Comparison of ENCODE assay signal across 7 mouse cellular contexts in the genomic region with DNA sequence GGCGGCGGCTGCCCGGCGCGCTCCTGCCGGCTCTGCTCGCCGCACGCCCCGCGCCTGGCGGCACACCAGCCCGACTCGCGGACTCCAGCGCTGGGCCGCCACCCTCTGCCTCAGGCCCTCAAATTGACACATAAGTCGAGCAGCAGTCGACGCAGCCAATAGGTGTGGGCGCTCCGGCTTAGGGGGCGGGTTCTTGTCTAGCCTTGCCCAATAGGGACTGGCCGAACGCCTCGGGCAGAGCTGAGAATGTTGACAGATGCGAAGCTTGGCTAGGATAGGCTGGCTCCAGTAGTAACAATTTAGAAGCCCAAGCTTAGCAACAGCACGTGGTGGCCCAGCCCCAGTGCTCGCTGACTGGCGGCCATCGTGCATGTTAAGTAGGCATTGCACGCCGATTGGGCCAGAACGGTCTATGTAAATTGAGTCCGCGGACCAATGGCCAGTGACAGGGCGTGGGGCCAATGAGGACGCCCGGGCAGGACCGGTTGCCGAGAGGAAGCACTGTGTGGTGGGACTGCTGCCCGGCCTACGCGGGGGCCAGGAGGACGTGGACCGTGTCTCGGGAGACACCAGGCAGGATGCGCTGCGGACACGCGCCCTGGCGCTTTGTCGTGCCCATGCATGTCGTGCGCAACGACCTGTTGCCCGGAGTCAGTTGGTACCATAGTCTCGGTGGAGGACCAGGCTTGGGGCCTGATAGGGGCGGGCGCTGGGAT. TPM values are rescaled to one million over a fixed set of nuclear protein-coding genes. Genes with fewer than 3 reads are reported as not detected.
DNase-seq lines count a peak whose midpoint lies in the region; ATAC-seq lines count a peak whose summit lies in the region.

Mxd4 (minus strand) TSS at position 120 of the 716 bp plus-strand sequence.

- peak within 1 kb of the TSS; percentile 91 for H3K4me3 ChIP-seq in embryonic facial prominence, embryonic 11.5 days (ENCODE audit: low read depth, low read length)
- H3K4me3 ChIP-seq in limb, embryonic 10.5 days: peak within 1 kb of the TSS; percentile 90
- peak within 1 kb of the TSS; percentile 94 for H3K4me3 ChIP-seq in midbrain, embryonic 13.5 days (replicated peaks)

- H3K27ac ChIP-seq in embryonic facial prominence, embryonic 11.5 days (replicated peaks; ENCODE audit: low read depth, low read length): peak within 1 kb of the TSS; percentile 81
- peak within 1 kb of the TSS; percentile 88 for H3K27ac ChIP-seq in limb, embryonic 10.5 days
- H3K27ac ChIP-seq in midbrain, embryonic 13.5 days: peak within 1 kb of the TSS; percentile 91

- H3K9ac ChIP-seq in embryonic facial prominence, embryonic 11.5 days (replicated peaks; ENCODE audit: low read length): peak within 1 kb of the TSS; percentile 80
- H3K9ac ChIP-seq in midbrain, embryonic 13.5 days (replicated peaks): peak within 1 kb of the TSS; percentile 79

- H3K4me1 ChIP-seq in embryonic facial prominence, embryonic 11.5 days (ENCODE audit: control insufficient read depth, insufficient read depth, low read length): 0 out of 2 replicates have a peak, but pooled peaks cover 3% of the 10 kb centered on the region
- H3K4me1 ChIP-seq in limb, embryonic 10.5 days: peaks cover 47% of the 10 kb centered on the region
- peaks cover 50% of the 10 kb centered on the region for H3K4me1 ChIP-seq in midbrain, embryonic 13.5 days (replicated peaks)

- no peaks in the 10 kb centered on the region for H3K27me3 ChIP-seq in embryonic facial prominence, embryonic 11.5 days (ENCODE audit: control insufficient read depth, insufficient read depth, low read length)
- H3K27me3 ChIP-seq in limb, embryonic 10.5 days (ENCODE audit: low read depth, poor library complexity, severe bottlenecking): peaks cover 10% of the 10 kb centered on the region
- H3K27me3 ChIP-seq in midbrain, embryonic 13.5 days: peaks cover 9% of the 10 kb centered on the region

- no peaks in the 10 kb centered on the region for H3K9me3 ChIP-seq in embryonic facial prominence, embryonic 11.5 days (replicated peaks; ENCODE audit: control insufficient read depth, low read length)
- no peaks in the 10 kb centered on the region for H3K9me3 ChIP-seq in limb, embryonic 10.5 days (replicated peaks)
- H3K9me3 ChIP-seq in midbrain, embryonic 13.5 days: no peaks in the 10 kb centered on the region

- ATAC-seq in embryonic facial prominence, embryonic 11.5 days (replicated peaks; ENCODE audit: insufficient number of reproducible peaks, low FRiP score, low TSS enrichment, low read depth): peak; percentile 99
- ATAC-seq in granulocyte monocyte progenitor cell, adult 5-6 weeks (replicated peaks; ENCODE audit: poor library complexity, severe bottlenecking): peak; percentile 85
- peak; percentile 99 for ATAC-seq in midbrain, embryonic 13.5 days

- DNase-seq in adrenal gland, postnatal 14 days: peak; percentile 99
- DNase-seq in embryonic facial prominence, embryonic 11.5 days (ENCODE audit: low spot score): peak; percentile 99
- DNase-seq in kidney, adult 11 months: peak; percentile 100
- peak; percentile 95 for DNase-seq in limb, embryonic 10.5 days (ENCODE audit: low spot score)
- DNase-seq in spleen, adult 12 weeks (ENCODE audit: low spot score): peak; percentile 88

- peak within 1 kb of the TSS; percentile 87 for H3K4me2 ChIP-seq in embryonic facial prominence, embryonic 11.5 days (ENCODE audit: low read depth, low read length)
- H3K4me2 ChIP-seq in midbrain, embryonic 13.5 days (replicated peaks): peak within 1 kb of the TSS; percentile 80

- H3K36me3 ChIP-seq in embryonic facial prominence, embryonic 11.5 days (replicated peaks; ENCODE audit: control insufficient read depth, insufficient read depth, low read depth, low read length): no peaks in the 10 kb centered on the region
- peaks cover 17% of the 10 kb centered on the region; the same call in 1 of the 2 replicates for H3K36me3 ChIP-seq in limb, embryonic 10.5 days
- peaks cover 17% of the 10 kb centered on the region for H3K36me3 ChIP-seq in midbrain, embryonic 13.5 days

- WGBS in embryonic facial prominence, embryonic 11.5 days: under 1% methylated on average over 60 of the region's 60 CpGs
- WGBS in limb, embryonic 10.5 days: under 1% methylated on average over 60 of the region's 60 CpGs
- WGBS in midbrain, embryonic 13.5 days: under 1% methylated on average over 60 of the region's 60 CpGs

RNA-seq across cellular contexts. Expression of gene Mxd4, which starts in this region (rescaled TPM):
- 145 and 158 TPM in 2 replicates for total RNA-seq in adrenal gland, postnatal 14 days (2021)
- polyA plus RNA-seq in embryonic facial prominence, embryonic 11.5 days (2014; fragmentation: Nextera tagmentation; extraction: Ambion mirVana): 17.7 and 25.5 TPM in 2 replicates
- 36.7 and 43.4 TPM in 2 replicates for total RNA-seq in granulocyte monocyte progenitor cell, adult 5-6 weeks (2014; fragmentation: Nextera tagmentation)
- total RNA-seq in granulocyte monocyte progenitor cell, adult 5-6 weeks (2017): 21.6 and 22.7 TPM in 2 replicates
- 13.2 and 25.3 TPM in 2 replicates for polyA plus RNA-seq in limb, embryonic 10.5 days (2016; fragmentation: Nextera tagmentation; extraction: Ambion mirVana)
- polyA plus RNA-seq in midbrain, embryonic 13.5 days (2015; fragmentation: Nextera tagmentation; extraction: Ambion mirVana): 32.8 and 34.9 TPM in 2 replicates

Comparison
In these comparisons a context has a peak if more than half of its experiments do, and no peak if none do; other contexts are left out.
1. Peak in every context shown above with its lines: DNase-seq, ATAC-seq, H3K4me3 ChIP-seq and H3K27ac ChIP-seq.